8 mouse cellular contexts compared by ENCODE assay signal in the genomic region with DNA sequence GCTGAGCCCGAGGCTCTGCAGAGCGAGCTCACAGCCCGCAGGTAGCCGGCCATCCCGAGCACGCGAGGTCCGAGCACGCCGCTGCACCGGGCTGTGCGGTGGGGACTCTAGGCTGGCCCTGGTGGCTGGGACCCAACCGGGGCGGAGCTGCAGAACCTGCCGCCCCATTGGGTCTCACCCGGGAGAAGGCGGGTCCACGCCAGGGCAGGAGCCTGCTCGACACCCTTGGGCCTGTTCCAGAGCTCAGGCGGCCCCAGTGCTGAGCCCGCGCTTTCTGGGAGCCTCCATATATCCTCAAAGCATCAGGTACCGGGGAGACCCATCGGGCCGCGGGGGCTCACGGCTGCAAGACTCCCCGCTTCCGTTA. TPM values are rescaled to one million over a fixed set of nuclear protein-coding genes. Genes with fewer than 3 reads are reported as not detected.
DNase-seq lines count a peak whose midpoint lies in the region; ATAC-seq lines count a peak whose summit lies in the region.

A gene (minus strand): TSS at position 169 of the 367 bp plus-strand sequence.

- peaks cover 8% of the 10 kb centered on the region for H3K4me1 ChIP-seq in forebrain, embryonic 11.5 days (replicated peaks; ENCODE audit: control insufficient read depth, insufficient read depth, low read length)
- peaks cover 50% of the 10 kb centered on the region for H3K4me1 ChIP-seq in heart, embryonic 16.5 days (ENCODE audit: control insufficient read depth, insufficient read depth, low read length)
- H3K4me1 ChIP-seq in liver, embryonic 15.5 days (replicated peaks), result peaks cover 65% of the 10 kb centered on the region
- peaks cover 25% of the 10 kb centered on the region for H3K4me1 ChIP-seq in neural tube, embryonic 12.5 days

- no peaks in the 10 kb centered on the region for H3K36me3 ChIP-seq in forebrain, embryonic 11.5 days (ENCODE audit: control insufficient read depth, insufficient read depth, low read length)
- no peaks in the 10 kb centered on the region for H3K36me3 ChIP-seq in heart, embryonic 16.5 days (ENCODE audit: control insufficient read depth, insufficient read depth)
- no peaks in the 10 kb centered on the region for H3K36me3 ChIP-seq in liver, embryonic 15.5 days (replicated peaks)
- H3K36me3 ChIP-seq in neural tube, embryonic 12.5 days, result no peaks in the 10 kb centered on the region

- no peaks in the 10 kb centered on the region for H3K27me3 ChIP-seq in forebrain, embryonic 11.5 days (ENCODE audit: control insufficient read depth, insufficient read depth, low read length)
- no peaks in the 10 kb centered on the region for H3K27me3 ChIP-seq in heart, embryonic 16.5 days (ENCODE audit: control insufficient read depth, insufficient read depth, low read length)
- no peaks in the 10 kb centered on the region for H3K27me3 ChIP-seq in liver, embryonic 15.5 days
- no peaks in the 10 kb centered on the region for H3K27me3 ChIP-seq in neural tube, embryonic 12.5 days (replicated peaks)

- peak within 1 kb of the TSS; percentile 90 for H3K4me3 ChIP-seq in forebrain, embryonic 11.5 days (ENCODE audit: low read depth, low read length)
- H3K4me3 ChIP-seq in heart, embryonic 16.5 days (ENCODE audit: low read length), result peak within 1 kb of the TSS; percentile 95
- H3K4me3 ChIP-seq in liver, embryonic 15.5 days (replicated peaks), result peak within 1 kb of the TSS; percentile 80
- peak within 1 kb of the TSS; percentile 92 for H3K4me3 ChIP-seq in neural tube, embryonic 12.5 days

- peak within 1 kb of the TSS; percentile 91 for H3K27ac ChIP-seq in forebrain, embryonic 11.5 days (ENCODE audit: low read depth, low read length)
- H3K27ac ChIP-seq in heart, embryonic 16.5 days (ENCODE audit: low read length), result peak within 1 kb of the TSS; percentile 100
- H3K27ac ChIP-seq in liver, embryonic 15.5 days (replicated peaks), result peak within 1 kb of the TSS; percentile 79
- H3K27ac ChIP-seq in neural tube, embryonic 12.5 days, result peak within 1 kb of the TSS; percentile 82

- peak; percentile 98 for ATAC-seq in forebrain, embryonic 11.5 days (replicated peaks; ENCODE audit: low FRiP score)
- ATAC-seq in heart, embryonic 16.5 days (replicated peaks; ENCODE audit: extremely low read depth, insufficient read depth, low FRiP score), result peak; percentile 93
- ATAC-seq in liver, embryonic 15.5 days (ENCODE audit: insufficient read depth), result peak; percentile 98
- peak; percentile 96 for ATAC-seq in neural tube, embryonic 12.5 days (ENCODE audit: low FRiP score, low read depth)

- DNase-seq in CD8-positive naive resting alpha-beta T cell, adult 2 months (ENCODE audit: low read depth in 2 of 2, low spot score in 2 of 2), result peak; percentile 65 to 78
- peak; percentile 65 for DNase-seq in c-Kit-positive CD71-negative TER-119-negative erythroid progenitor cells, embryonic 14.5 days (ENCODE audit: low read depth)
- DNase-seq in forebrain, embryonic 11.5 days (ENCODE audit: low spot score), result peak; percentile 93
- DNase-seq in kidney, postnatal 36 days, result peak; percentile 97
- DNase-seq in telencephalon, adult 2 months (ENCODE audit: low read depth, low spot score), result peak; percentile 78

- H3K9ac ChIP-seq in forebrain, embryonic 11.5 days (ENCODE audit: low read length), result peak within 1 kb of the TSS; percentile 98
- H3K9ac ChIP-seq in heart, embryonic 16.5 days (ENCODE audit: low read length), result peak within 1 kb of the TSS; percentile 100
- peak within 1 kb of the TSS; percentile 82 for H3K9ac ChIP-seq in liver, embryonic 15.5 days
- H3K9ac ChIP-seq in neural tube, embryonic 12.5 days, result peak within 1 kb of the TSS; percentile 98

- WGBS in forebrain, embryonic 11.5 days, result under 1% methylated on average over 29 of the region's 29 CpGs
- WGBS in heart, embryonic 16.5 days, result under 1% methylated on average over 29 of the region's 29 CpGs
- under 1% methylated on average over 29 of the region's 29 CpGs for WGBS in liver, embryonic 15.5 days (ENCODE audit: insufficient replicate concordance)
- WGBS in neural tube, embryonic 12.5 days, result 0% methylated on average over 29 of the region's 29 CpGs

- peak within 1 kb of the TSS; percentile 82 for H3K4me2 ChIP-seq in forebrain, embryonic 11.5 days (ENCODE audit: low read depth, low read length, severe bottlenecking)
- H3K4me2 ChIP-seq in heart, embryonic 16.5 days (ENCODE audit: low read depth, low read length), result peak within 1 kb of the TSS; percentile 72
- H3K4me2 ChIP-seq in liver, embryonic 15.5 days, result peak within 1 kb of the TSS; percentile 100
- H3K4me2 ChIP-seq in neural tube, embryonic 12.5 days (replicated peaks), result peak within 1 kb of the TSS; percentile 83

- H3K9me3 ChIP-seq in forebrain, embryonic 11.5 days (ENCODE audit: control insufficient read depth, low read length), result no peaks in the 10 kb centered on the region
- no peaks in the 10 kb centered on the region for H3K9me3 ChIP-seq in heart, embryonic 16.5 days (replicated peaks; ENCODE audit: control insufficient read depth, low read length)
- H3K9me3 ChIP-seq in liver, embryonic 15.5 days (replicated peaks), result no peaks in the 10 kb centered on the region
- H3K9me3 ChIP-seq in neural tube, embryonic 12.5 days, result no peaks in the 10 kb centered on the region

RNA-seq across cellular contexts. Expression of the gene that starts here (rescaled TPM):
- polyA plus RNA-seq in forebrain, embryonic 11.5 days (2014; fragmentation: Nextera tagmentation; extraction: Ambion mirVana), result 403 and 425 TPM in 2 replicates
- polyA plus RNA-seq in heart, embryonic 16.5 days (2015; fragmentation: Nextera tagmentation; extraction: Ambion mirVana), result 2,779 and 2,782 TPM in 2 replicates
- polyA plus RNA-seq in liver, embryonic 15.5 days (2015; fragmentation: Nextera tagmentation; extraction: Ambion mirVana), result 175 and 206 TPM in 2 replicates
- polyA plus RNA-seq in neural tube, embryonic 12.5 days (2016; fragmentation: Nextera tagmentation; extraction: Ambion mirVana), result 299 and 313 TPM in 2 replicates

Comparison
In these comparisons a context has a peak if more than half of its experiments do, and no peak if none do; other contexts are left out.
1. Peak in every context shown above with its lines: DNase-seq, ATAC-seq, H3K4me3 ChIP-seq and H3K27ac ChIP-seq.